Mouse (Mus musculus): ENCODE results near the gene Prdm5.

The Prdm5 gene

GRCm38 (mm10) chr6:65933177-65933576 is 154.4 kb downstream of the Prdm5 start:
- no peak for DNase-seq (ENCODE audit: low spot score)

DNA sequence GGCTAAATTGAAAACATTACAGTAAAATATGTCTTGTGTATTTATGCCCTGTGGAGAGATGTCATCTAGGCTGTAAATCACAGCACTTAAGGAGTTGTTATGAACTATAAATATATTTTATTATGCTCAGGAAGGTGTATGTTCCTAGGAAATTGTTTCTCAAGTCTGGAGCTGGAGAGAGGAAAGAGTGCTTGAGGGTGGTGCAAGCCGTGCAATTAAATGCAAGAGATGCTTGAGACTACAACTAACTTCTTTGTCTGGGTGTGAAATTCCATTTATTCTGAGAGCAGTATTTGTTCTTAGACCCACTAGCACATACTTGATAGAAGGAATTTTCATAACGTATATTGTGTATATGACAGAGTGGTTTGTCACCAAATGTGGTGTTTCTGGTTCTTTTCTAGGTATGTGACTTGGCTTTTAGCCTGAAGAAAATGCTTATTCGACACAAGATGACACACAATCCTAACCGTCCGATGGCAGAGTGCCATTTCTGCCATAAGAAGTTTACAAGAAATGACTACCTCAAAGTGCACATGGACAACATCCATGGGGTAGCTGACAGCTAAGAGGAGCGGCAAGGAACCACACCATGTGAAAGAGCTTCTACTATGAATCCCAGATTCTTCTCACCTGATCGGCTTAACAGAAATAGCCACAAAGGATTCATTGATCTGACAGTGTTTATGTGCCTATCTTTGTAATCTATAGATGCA is 156.9 kb downstream of the Prdm5 start:
- DNase-seq (ENCODE audit: low spot score) = no peak

DNA sequence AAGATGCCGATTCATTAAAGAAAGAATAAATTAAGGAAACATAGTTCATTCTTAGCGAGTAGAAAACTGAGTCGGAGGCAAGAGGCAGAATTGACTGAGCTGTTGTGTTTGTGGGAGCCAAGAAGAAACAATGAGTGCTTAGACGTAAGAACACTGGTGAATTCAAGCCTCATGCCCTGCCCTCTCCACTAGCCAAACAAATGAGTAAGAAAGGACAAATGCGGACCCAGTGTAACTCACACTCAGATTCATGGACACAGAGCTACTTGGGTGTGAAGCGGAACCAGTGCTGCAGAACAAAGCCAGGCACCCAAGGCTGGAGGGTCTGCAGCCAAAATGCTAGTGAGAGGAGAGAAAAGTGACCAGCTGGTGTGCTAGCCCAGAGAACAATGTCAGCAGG is 171.7 kb downstream of the Prdm5 start:
- peak; percentile 5 for DNase-seq (ENCODE audit: low spot score)

GRCm38 (mm10) chr6:65952309-65952708 is 173.5 kb downstream of the Prdm5 start, which contains the start of gene 4930544G11Rik:
4930544G11Rik (plus strand) TSS chr6:65952609.
- no peak for DNase-seq (ENCODE audit: low spot score)

GRCm38 (mm10) chr6:65969386-65970111 is 190.8 kb downstream of the Prdm5 start:
- no peak for DNase-seq (ENCODE audit: low spot score)

- DNase-seq (ENCODE audit: low spot score) = no peak
These were observed 191.6 kb downstream of the Prdm5 start for GRCm38 (mm10) chr6:65970410-65970809.
